ENCODE assay signal across 10 mouse cellular contexts in genomic region chr7:18749896-18750477, GRCm38 (mm10). TPM values are rescaled to one million over a fixed set of nuclear protein-coding genes. Genes with fewer than 3 reads are reported as not detected.
DNase-seq lines count a peak whose midpoint lies in the region; ATAC-seq and TF ChIP-seq lines count a peak whose summit lies in the region.
"Not testable (repeated sequence)": the region's sequence is repeated elsewhere in the genome, so short reads cannot be mapped to it uniquely, and the experiment has no call there.
"Had no signal": no experiment of that assay in that cellular context is flagged by ENCODE, and none has a peak within 500 bp of the region (broad histone marks: within the 10 kb centered on the region; RNA-seq: fewer than 3 reads in every experiment).

No protein-coding gene starts in this region.

- intact Hi-C loops in gastrocnemius, postnatal 14 days (cut with DNase I; ENCODE audit: low total_unique reads), result loop anchor here (2.0 kb wide), 2 partner anchors 33 to 123 kb away; no protein-coding TSS in a partner anchor

- not testable (repeated sequence) for H3K36me3 ChIP-seq in intestine, embryonic 14.5 days (ENCODE audit: control insufficient read depth, insufficient read depth, low read length)

- not testable (repeated sequence) for TF ChIP-seq POLR2A in cortical plate, adult 2 months (IDR thresholded peaks at IDR 0.05; ENCODE audit: extremely low read depth, insufficient read depth, low read length)

- not testable (repeated sequence) for H3K4me1 ChIP-seq in cortical plate, adult 2 months (ENCODE audit: control insufficient read depth, insufficient read depth, low read length); intestine, embryonic 14.5 days (replicated peaks; ENCODE audit: control insufficient read depth, insufficient read depth, low read length)

- not testable (repeated sequence) for H3K9me3 ChIP-seq in intestine, embryonic 14.5 days (ENCODE audit: control insufficient read depth, low read length)

- H3K9ac ChIP-seq in intestine, embryonic 14.5 days (ENCODE audit: low read length), result not testable (repeated sequence)

- not testable (repeated sequence) for H3K4me2 ChIP-seq in intestine, embryonic 14.5 days (ENCODE audit: low read length)

- H3K4me3 ChIP-seq in cortical plate, adult 2 months (ENCODE audit: insufficient read depth, low read length); intestine, embryonic 14.5 days (ENCODE audit: low read depth, low read length): not testable (repeated sequence)

- peak; percentile 84 for TF ChIP-seq CTCF in cortical plate, adult 2 months (IDR thresholded peaks at IDR 0.05; ENCODE audit: extremely low read depth, insufficient read depth, low read length)

- H3K27ac ChIP-seq in cortical plate, adult 2 months (ENCODE audit: insufficient read depth, low read length); intestine, embryonic 14.5 days (ENCODE audit: low read depth): not testable (repeated sequence)

- peak; percentile 2 for DNase-seq in T-cell, adult 2 months (ENCODE audit: low spot score)
- DNase-seq in gastrocnemius, postnatal 14 days, result peak; percentile 26
- DNase-seq in intestine, embryonic 14.5 days (ENCODE audit: low spot score), result peak; percentile 83
- DNase-seq in layer of hippocampus, postnatal 36 days, result peak; percentile 22 to 44
- DNase-seq in lung, postnatal 25 days (ENCODE audit: low spot score), result peak; percentile 59
- DNase-seq in retina, postnatal 1 day, result peak; percentile 77
- peak; percentile 31 to 43 for DNase-seq in urinary bladder, postnatal 36 days (ENCODE audit: low spot score in 2 of 2)

- WGBS in intestine, embryonic 14.5 days, result 51% methylated on average over 11 of the region's 13 CpGs

- ATAC-seq in intestine, embryonic 14.5 days (replicated peaks; ENCODE audit: low FRiP score, low TSS enrichment, low read depth), result peak; percentile 78; the same call in 1 of the 2 replicates

- peaks cover 13% of the 10 kb centered on the region; the same call in 1 of the 2 replicates for H3K27me3 ChIP-seq in intestine, embryonic 14.5 days (replicated peaks; ENCODE audit: control insufficient read depth, insufficient read depth, low read length)

RNA-seq across cellular contexts. Expression of gene Psg22, which starts 32.1 kb away (rescaled TPM):
- polyA plus RNA-seq in cortical plate, adult 2 months (2012; rRNA removed), result not detected in 2 replicates
- not detected for total RNA-seq in gastrocnemius, postnatal 14 days (2021)
- not detected in 2 replicates for polyA plus RNA-seq in intestine, embryonic 14.5 days (2014; fragmentation: Nextera tagmentation; extraction: Ambion mirVana)
- total RNA-seq in layer of hippocampus, postnatal 36 days (2021), result not detected
- polyA plus RNA-seq: embryonic facial prominence, embryonic 15.5 days; myocyte had no signal

RNA-seq across cellular contexts. Expression of gene Psg19, which starts 48.3 kb away (rescaled TPM):
- polyA plus RNA-seq in cortical plate, adult 2 months (2012; rRNA removed), result 0.04 TPM in 1 of 2 replicates, not detected in the other
- total RNA-seq in gastrocnemius, postnatal 14 days (2021), result not detected
- not detected in 2 replicates for polyA plus RNA-seq in intestine, embryonic 14.5 days (2014; fragmentation: Nextera tagmentation; extraction: Ambion mirVana)
- total RNA-seq in layer of hippocampus, postnatal 36 days (2021), result not detected
- polyA plus RNA-seq: embryonic facial prominence, embryonic 15.5 days; myocyte had no signal

Comparison
In these comparisons a context has a peak if more than half of its experiments do, and no peak if none do; other contexts are left out.
1. DNase-seq: peak in every context shown above with its lines; median percentile 83 in intestine, embryonic 14.5 days; 77 in retina, postnatal 1 day; 59 in lung, postnatal 25 days; 37 in urinary bladder, postnatal 36 days; 33 in layer of hippocampus, postnatal 36 days; 26 in gastrocnemius, postnatal 14 days; 2 in T-cell, adult 2 months.